Mouse (Mus musculus): ENCODE data around the gene Pxmp2.

DNA sequence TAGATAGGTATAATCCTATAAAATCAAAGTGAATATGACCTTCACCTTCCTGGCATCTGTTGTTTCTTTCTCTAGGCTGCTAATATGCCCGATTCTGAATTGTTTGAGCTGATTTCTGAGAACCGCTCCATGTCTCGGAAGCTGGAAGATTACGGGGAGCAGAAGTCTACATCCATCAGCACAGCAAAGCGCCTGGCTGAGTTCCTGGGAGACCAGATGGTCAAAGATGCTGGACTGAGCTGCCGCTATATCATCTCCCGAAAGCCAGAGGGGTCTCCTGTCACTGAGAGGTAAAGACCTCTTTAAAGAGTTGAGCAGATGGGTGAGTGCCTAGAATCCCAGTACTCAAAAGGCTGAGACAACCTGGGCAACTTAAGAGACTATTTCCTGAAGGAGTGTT is 22.9 kb upstream of the Pxmp2 start:
- TF ChIP-seq POLR2A (IDR thresholded peaks at IDR 0.05; ENCODE audit: borderline replicate concordance, control insufficient read depth, low read depth, low read length) (no peak), CTCF (IDR thresholded peaks at IDR 0.05; ENCODE audit: control insufficient read depth, insufficient read depth, low read length) (no peak)

Data from bone marrow, adult 2 months (tissue).